Mouse (Mus musculus): ENCODE measurements around the gene Gm9495.
"Not testable (repeated sequence)": the region's sequence is repeated elsewhere in the genome, so short reads cannot be mapped to it uniquely, and the experiment has no call there.

Gm9495 gene

DNA sequence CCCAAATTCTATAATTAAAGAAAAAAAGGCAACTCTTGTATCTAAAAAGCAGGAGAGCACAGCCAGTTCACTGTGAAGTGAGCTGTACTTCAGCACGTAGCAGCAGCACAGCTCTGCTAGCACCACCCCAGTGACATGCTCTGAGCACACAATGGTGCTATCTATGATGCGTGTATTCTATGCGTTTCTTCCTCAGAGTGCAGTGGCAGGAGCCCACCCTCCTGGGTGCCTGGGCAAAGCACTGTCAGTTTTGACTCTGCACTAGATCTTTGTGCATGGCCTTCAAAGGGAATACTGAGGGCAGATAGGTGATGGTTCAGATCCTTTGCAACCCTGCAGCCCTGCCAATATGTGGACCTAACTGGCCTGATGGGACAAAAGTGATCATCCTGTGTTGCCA, at the start of gene Gm9495:
Gene Gm9495, minus strand, starts transcription at position 101 of the 400 bp plus-strand sequence.
- CTCF ChIA-PET = not testable (repeated sequence)

- CTCF ChIA-PET = not testable (repeated sequence)
These were observed 21.6 kb upstream of the Gm9495 start for GRCm38 (mm10) chr8:69474946-69475345.

GRCm38 (mm10) chr8:69420018-69420417, 33.3 kb downstream of the Gm9495 start:
- CTCF ChIA-PET = not testable (repeated sequence)

DNA sequence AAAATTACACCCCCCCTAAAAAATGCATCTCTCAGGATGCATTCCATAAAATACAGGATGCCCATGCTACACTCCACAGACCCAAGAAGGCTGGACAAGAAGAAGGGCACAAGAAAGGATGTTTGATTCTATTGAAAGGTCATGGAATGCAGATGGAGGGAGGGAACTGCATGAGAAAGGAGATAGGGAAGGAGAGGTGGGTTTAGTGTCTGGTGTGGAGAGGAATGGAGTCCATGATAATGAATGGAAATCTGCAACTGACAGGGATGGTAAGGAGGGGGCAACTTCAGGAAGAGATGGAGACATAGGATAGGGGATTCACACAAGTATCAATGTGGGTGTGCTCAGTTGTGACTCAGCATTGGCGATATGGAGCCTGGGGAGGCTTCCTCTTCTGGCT, 39.0 kb downstream of the Gm9495 start:
- CTCF ChIA-PET = no interaction called here

DNA sequence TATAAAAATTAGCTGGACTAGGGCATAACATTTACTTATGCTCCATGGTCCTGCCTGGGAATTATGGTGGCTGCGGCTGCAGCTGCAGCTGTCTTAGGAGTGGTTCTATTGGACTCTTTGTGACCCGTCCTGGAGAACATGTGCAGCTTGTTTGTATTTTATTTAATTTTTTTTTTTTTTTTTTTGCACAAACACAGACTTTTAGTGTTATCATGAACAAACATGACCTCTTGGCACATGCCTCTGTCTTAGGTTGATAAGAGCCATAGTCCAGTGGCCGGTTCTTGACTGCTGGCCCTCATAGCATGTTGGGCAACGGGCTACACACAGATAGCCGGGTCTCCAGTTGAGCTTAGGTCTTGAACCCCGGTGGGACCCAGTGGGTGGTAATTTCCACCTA, 48.6 kb downstream of the Gm9495 start:
- CTCF ChIA-PET = no interaction called here

- CTCF ChIA-PET = no interaction called here
These were observed 53.4 kb downstream of the Gm9495 start for GRCm38 (mm10) chr8:69399956-69400443.

DNA sequence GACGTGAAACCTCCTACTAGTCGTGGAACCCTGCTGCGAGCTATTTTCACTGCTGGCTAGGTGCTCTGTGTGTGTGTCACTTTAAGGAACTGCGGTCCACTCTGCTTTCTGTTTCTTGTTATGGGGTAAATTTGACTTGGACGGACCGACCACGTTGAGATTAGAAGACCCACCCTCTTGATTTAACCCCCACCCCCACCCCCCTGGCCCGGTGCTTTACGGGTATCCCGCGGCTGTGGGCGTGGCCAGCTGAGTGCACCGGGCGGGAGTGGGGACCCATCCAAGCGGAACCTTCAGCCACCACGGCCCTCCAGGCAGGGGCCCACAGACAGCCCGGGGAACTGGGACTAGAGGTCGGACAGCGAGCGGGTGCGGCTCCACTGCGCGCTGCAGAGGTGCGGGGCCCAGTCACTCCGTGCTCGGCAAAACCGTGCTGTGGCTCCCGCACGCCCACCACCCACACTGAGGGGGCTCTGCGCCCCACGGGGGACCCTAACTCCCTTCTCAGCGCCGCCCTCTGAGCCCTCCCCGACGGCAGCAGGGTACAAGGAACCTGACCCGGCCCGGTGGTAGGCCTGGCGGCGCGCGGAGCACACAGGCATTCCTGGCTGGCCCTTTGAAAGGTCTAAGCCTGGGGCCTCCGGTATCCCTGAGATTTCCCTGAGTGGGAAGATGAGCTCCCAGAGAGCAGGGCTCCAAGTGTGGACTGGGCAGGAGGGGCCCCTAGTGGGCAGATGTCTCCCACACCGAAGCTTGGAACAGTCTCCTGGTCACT, 54.0 kb downstream of the Gm9495 start:
- CTCF ChIA-PET = no interaction called here

GRCm38 (mm10) chr8:69396196-69396595, 57.2 kb downstream of the Gm9495 start:
- CTCF ChIA-PET = no interaction called here

- CTCF ChIA-PET = no interaction called here
These were observed 58.1 kb downstream of the Gm9495 start for GRCm38 (mm10) chr8:69395050-69395789.

DNA sequence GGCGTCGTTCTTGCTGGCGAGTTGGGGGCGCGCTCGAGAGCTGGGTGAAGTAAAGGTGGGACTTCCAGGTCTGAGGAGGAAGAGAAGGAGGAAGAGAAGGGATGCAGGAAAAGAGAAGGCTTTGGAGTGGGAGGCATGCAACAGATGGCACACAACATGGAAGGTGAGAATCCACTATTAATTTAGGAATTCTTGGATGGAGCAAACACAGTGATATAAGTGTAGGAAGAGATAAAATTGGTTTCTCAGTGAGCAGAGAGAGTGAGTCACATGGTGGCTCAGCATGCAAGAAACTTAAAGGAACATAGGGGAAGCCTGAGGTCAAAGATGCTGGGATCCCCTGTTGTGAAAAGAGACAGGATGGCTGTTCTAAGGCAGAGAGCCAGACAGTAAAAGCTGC, 69.0 kb downstream of the Gm9495 start:
- CTCF ChIA-PET = no interaction called here

All from spleen, embryonic (tissue).